Mouse (Mus musculus) brown adipose tissue, adult 24 weeks (tissue): ENCODE measurements around the gene Rbm25. TPM values are rescaled to one million over a fixed set of nuclear protein-coding genes. Genes with fewer than 3 reads are reported as not detected.
"Not testable (repeated sequence)": the region's sequence is repeated elsewhere in the genome, so short reads cannot be mapped to it uniquely, and the experiment has no call there.

Source experiments
- H3K27ac ChIP-seq: fragments of 200-500 bp; replicated peaks from 2 replicates; pipeline ENCODE4 v1.5.1; 2012; ENCODE audit warnings: low read depth, mild to moderate bottlenecking, low read length
- H3K4me1 ChIP-seq: fragments of 200-500 bp; 2 replicates; pipeline ENCODE4 v1.6.1; 2012; ENCODE audit warnings: low read length, mixed read lengths; ENCODE audit not compliant: control insufficient read depth, insufficient read depth, insufficient read length
- H3K4me3 ChIP-seq: fragments of 200-500 bp; 2 replicates; pipeline ENCODE4 v1.5.1; 2012; ENCODE audit warnings: low read depth, mild to moderate bottlenecking, low read length, moderate library complexity; ENCODE audit not compliant: insufficient read depth
- polyA plus RNA-seq: library from polyadenylated mRNA; stranded (reverse); fragments of >200 nt; gene quantifications from 2 replicates; pipeline ENCODE4 v1.2.4, GENCODE M21; 2012; ENCODE audit not compliant: missing spikeins, insufficient read depth, insufficient read length

The Rbm25 gene
- polyA plus RNA-seq: 27.9 and 46.4 TPM in 2 replicates

- H3K4me3 ChIP-seq: peak within 1 kb of the TSS; percentile 87
- H3K4me1 ChIP-seq: not testable (repeated sequence)
- peak within 1 kb of the TSS; percentile 93 for H3K27ac ChIP-seq
These were observed at the start of gene Rbm25 for GRCm38 (mm10) chr12:83630936-83631335. Rbm25 (plus strand) TSS chr12:83631236.

DNA sequence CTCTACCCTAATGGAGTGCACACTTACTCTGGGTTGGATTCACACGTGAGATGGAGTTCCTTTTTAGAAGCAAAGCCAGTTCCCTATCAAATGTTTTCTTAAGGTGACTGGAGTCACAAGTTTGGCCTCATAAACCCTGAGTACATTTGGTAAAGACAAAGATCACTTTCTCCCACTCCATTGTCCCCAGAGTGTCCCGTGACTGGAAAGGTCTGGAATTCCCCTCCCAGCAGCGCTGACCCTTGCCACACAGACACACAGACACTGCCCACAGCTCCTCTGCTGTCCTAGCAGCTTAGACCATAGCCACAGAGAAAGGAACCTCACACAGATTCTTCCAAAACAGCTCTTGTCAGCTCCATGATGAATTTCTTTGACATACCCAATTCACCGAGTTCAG, 48.9 kb upstream of the Rbm25 start:
- H3K4me3 ChIP-seq: no peak overlapping the region
- peaks cover 20% of the 10 kb centered on the region for H3K4me1 ChIP-seq
- H3K27ac ChIP-seq: peak overlapping the region; percentile 70

- no peak overlapping the region for H3K4me3 ChIP-seq
- peaks cover 20% of the 10 kb centered on the region for H3K4me1 ChIP-seq
- H3K27ac ChIP-seq: peak overlapping the region; percentile 70
These were observed 48.3 kb upstream of the Rbm25 start for GRCm38 (mm10) chr12:83582747-83583146.

- H3K4me3 ChIP-seq: no peak overlapping the region
- no peak overlapping the region for H3K27ac ChIP-seq
- peaks cover 9% of the 10 kb centered on the region for H3K4me1 ChIP-seq
These were observed 44.4 kb upstream of the Rbm25 start for GRCm38 (mm10) chr12:83586628-83587027.

DNA sequence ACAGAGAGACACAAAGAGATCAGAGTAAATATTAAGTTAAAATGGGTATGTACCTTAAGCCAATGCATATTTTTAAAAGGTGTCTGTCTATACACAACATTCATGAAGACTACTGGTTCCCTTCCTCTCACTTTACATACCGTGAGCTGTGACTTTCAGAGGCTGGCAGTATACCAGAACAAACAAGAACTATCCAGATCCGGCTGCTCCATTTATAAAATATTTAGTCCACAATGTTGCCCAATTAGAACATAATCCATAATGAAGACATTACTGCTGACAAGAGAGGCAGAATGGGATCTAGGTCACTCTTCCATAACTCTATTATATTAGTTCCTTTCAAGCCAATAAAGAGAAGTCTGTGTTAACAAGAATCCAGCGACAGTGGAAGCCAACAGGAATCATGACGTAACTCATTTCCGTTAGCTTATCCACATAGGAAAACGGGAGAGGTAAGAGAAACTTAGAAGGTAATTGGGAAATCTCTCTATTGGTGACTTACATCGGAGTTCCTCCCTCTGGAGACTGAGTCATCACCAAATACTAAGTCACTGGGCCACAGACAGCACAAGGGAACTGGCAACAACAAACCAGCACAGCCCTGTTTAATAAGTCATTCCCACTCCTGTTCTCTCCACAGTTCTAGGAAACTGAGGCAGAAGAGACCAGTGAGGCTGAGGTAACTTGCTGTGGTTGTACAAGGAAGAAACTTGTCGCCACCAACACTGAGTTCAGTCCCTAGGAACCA, 39.1 kb upstream of the Rbm25 start:
- Histone ChIP-seq H3K4me1 (peaks cover 9% of the 10 kb centered on the region), H3K27ac (no peak overlapping the region; the same call in 1 of the 2 replicates), H3K4me3 (no peak overlapping the region)

GRCm38 (mm10) chr12:83594454-83595040, 36.5 kb upstream of the Rbm25 start:
- Histone ChIP-seq H3K4me3 (no peak overlapping the region), H3K27ac (no peak overlapping the region), H3K4me1 (peaks cover 9% of the 10 kb centered on the region)

- Histone ChIP-seq H3K4me3 (peak overlapping the region; percentile 76), H3K4me1 (peaks cover 8% of the 10 kb centered on the region)
These were observed 34.7 kb upstream of the Rbm25 start for GRCm38 (mm10) chr12:83596191-83596954.

DNA sequence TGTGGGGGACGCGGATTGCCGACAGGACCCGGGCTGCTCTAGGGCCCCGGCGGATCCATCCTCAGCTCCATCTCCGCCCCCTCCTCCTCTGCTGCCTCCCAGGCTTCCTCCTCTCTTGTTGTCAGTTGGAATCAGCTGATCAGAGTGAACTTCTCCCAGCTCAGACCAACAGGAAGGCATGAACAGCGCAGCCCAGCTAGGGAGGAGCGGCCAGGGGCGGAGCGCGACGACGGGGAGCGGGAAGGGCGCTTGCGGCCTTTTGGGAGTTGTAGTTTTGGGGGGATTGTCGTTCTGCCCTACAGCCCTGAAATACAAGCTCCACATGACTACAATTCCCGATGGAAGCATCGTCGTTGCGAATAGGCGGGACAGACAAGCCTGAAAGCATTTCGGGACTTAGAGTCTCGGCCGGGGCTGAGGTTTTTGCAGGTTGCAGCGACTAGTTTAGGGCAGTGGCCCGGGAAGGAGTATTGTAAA, 34.0 kb upstream of the Rbm25 start, which contains the start of gene Zfyve1:
Gene Zfyve1 (minus strand): TSS at position 198 of the 477 bp plus-strand sequence.
- peaks cover 6% of the 10 kb centered on the region for H3K4me1 ChIP-seq
- H3K4me3 ChIP-seq: peak within 1 kb of the TSS; percentile 76
- H3K27ac ChIP-seq: 0 out of 2 replicates have a peak within 1 kb of the TSS, but pooled peaks have one; percentile 8

More at GRCm38 (mm10) chr12:83596191-83596954, 34.7 kb upstream of the Rbm25 start:
- H3K27ac ChIP-seq: 0 out of 2 replicates have a peak overlapping the region, but pooled peaks have one; percentile 3

DNA sequence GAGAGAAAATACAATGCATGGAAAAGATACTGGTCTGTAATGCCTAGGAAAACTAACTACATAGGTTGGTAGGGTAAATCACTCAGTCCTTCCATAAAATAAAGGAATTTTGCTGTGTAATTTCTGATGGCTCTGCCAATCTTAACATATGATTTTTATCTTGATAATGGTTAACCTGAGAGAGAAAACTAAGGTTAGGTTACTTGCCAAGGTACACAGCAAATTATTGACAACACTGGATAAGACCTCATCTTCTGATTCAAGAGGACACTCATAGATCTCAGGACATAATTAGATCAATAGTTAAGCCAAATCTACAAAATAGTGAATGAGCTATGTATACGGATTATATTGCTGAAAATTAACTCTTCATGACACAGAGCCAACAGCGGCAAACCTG, 33.2 kb upstream of the Rbm25 start:
- Histone ChIP-seq H3K27ac (no peak overlapping the region), H3K4me3 (no peak overlapping the region), H3K4me1 (peaks cover 3% of the 10 kb centered on the region; the same call in 1 of the 2 replicates)

- Histone ChIP-seq H3K27ac (no peak overlapping the region), H3K4me3 (no peak overlapping the region), H3K4me1 (no peaks in the 10 kb centered on the region)
These were observed 28.8 kb upstream of the Rbm25 start for GRCm38 (mm10) chr12:83602285-83602684.

DNA sequence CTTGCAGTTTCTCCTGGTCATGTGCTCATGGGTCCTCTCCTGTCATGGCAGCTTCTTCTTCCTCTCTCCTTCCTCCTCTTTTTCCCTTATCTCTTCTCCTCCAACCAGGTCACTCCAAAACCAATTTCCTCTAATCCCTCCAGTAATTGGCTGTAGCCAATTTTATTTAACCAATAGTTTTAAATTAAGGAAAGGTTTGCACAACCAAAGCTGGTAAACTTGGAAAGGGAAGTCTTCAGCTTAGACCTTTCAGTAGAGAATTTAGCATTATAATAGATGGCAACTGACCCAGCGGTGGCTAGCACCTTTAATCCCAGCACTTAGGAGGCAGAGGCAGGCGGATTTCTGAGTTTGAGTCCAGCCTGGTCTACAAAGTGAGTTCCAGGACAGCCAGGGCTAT, 24.6 kb upstream of the Rbm25 start:
- not testable (repeated sequence) for H3K27ac ChIP-seq, H3K4me1 ChIP-seq, H3K4me3 ChIP-seq

DNA sequence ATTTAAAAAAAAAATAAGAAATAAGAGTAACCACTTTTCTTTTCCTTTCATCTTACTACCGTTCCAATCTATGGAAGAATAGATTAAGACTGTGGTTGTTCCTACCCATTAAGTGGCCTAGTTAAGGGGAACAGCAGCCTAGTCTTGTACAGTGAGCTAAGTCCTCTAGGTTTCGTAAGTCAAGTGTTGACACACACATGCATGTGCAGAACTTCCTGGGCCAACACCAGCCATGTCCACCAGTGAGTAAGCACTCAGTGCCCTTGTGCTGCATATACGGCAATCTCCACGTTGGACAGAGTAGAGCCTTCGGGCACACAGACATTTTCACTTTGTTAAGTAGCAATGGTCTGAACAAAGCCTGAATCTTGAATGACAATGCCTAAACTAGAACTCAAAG, 13.8 kb upstream of the Rbm25 start:
- no peak overlapping the region for H3K4me3 ChIP-seq
- H3K27ac ChIP-seq: no peak overlapping the region
- no peaks in the 10 kb centered on the region for H3K4me1 ChIP-seq

DNA sequence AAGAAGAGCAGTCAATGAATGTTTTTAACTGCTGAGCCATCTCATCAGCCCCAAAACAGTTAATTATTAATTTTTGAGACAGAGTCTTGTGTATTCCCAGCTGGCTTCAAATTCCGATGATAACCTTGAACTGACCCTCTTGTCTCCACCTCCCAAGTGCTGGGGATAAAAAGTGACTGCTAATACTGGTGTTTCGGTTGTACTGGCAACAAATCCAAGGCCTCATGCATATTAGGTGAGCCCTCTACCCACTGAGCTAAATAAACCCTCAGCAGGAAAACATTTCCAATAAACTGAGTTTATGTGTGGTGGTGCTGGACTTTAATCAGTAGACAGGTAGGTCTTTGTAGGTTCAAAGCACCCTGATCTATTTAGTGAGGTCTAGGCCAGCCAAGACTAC, 12.1 kb upstream of the Rbm25 start:
- H3K4me1 ChIP-seq: no peaks in the 10 kb centered on the region
- H3K27ac ChIP-seq: no peak overlapping the region
- H3K4me3 ChIP-seq: no peak overlapping the region

DNA sequence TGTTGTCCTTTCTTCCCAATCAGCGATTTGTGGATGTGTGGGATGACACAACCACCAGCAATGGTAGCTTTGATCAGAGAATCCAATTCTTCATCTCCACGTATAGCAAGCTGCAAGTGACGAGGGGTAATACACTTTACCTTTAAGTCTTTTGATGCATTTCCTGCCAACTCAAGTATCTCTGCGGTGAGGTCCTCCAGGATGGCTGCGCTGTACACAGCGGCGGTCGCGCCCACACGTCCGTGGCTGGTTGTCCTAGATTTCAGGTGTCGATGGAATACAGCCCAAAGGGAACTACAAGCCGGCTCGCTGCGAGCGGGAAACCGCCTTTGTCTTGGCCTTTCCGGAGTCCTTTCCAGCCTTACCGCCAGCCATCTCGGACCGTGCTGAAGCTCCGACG, 10.3 kb upstream of the Rbm25 start:
- Histone ChIP-seq H3K4me3 (peak overlapping the region; percentile 26), H3K27ac (peak overlapping the region; percentile 34; the same call in 1 of the 2 replicates)
- not testable (repeated sequence) for H3K4me1 ChIP-seq
